Mouse (Mus musculus) retina, postnatal 7 days (tissue): Measurements from ENCODE around the gene Slitrk6.

Experiments
- DNase-seq: peaks from one replicate; pipeline ENCODE4 v3.0.0-alpha.2; 2012; ENCODE audit warnings: low read depth, low spot score

The Slitrk6 gene

DNA sequence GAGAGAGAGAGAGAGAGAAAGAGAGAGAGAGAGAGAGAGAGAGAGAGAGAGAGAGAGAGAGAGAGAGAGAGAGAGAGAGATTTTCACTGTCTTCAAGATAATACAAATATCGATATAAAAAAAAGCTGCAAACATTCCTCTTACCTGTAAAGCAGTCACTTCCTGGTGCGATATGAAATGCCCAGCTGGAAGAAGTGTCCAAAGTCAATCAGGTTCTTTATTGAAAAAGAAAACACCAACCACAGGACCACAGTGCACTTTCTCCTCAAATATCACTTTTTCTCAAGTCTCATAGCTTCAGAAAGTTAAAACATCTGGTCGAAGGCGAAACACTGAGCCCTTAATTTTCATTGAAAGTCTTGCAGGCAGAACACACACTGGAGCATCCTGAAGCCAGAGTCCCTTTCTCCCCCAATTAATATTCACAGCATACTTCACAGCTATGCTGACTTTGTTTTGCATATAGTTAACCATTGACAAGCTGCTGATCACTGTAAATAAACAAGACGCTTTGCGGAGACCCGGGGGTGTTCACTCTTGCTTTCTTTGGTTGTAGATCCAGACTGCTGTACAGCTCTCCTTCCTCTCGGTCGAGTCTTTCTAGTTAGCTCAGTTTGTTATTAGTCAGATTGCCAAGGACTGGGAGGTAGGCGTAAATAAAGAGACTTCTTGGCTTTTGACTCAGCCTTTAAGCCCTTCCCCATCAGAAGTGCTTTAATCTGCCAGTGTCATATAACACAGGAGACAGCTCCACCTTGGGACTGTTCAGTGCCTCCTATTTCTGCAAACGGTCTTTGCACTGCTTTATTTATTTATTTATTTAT is at the start of gene Slitrk6:
TSS of gene Slitrk6 (minus strand) at position 666 of the 824 bp plus-strand sequence.
- no peak for DNase-seq

DNA sequence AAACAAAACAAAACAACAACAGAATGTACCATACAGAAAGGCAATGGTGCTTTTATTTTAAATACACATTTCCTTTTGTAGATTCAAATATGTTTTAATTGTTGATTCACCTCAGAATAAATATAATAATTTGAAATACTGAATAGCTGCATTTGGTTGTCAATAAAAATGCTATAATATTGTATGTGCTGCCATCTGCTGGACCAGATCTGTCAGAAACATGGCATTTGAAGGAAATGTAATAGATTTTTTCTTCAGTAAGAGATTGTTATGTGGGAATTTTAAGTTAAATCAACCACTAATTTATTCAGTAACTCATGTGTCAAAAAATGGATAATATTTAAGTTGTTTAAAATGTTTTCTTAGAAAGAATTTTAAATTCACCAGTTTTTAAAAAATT is 22.6 kb upstream of the Slitrk6 start:
- no peak for DNase-seq

DNA sequence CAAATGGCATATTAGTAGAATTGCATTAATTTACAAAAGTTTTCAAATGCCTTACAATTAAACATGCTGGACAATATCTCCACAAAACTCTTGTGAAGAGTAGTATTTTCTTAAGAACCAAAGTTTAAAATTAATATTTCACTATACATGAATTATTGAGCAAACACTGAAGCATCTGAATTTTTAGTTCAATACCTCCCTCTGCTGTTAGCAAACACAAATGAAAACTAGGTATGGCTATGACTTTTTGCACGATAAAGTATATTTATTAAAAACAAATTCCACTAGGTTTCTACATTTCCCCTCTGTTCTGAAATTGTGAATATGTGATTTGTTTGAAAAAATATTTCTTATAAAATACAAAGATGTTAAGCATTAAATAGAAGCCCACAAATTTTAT is 15.7 kb upstream of the Slitrk6 start:
- DNase-seq, result no peak

DNA sequence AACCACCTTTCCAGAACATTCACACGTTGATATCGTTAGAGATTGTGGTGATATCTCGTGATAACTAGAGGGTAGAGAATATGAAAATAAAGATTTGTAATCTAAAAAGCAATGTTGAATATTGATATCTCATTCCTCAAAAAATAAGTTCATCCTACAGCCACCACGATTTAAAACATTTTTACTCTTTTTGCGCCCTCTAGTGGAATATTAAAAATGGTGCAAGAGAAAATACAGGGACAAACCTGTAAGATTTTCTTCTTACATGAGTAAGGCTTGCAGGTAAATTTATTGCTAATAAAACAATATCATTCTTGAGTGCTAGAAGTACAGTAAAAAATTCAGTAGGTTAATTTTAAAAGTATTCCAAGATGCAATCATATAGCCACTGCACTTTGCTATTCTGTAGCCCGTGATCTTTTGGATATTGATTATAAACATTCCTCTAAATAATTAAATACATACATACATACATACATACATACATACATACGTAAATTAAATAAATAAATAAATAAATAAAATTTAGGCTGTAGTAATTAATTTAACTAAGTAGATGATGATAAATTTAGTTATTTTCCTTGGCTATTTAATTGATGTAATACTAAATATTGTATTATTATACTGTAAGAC is 7.8 kb upstream of the Slitrk6 start:
- DNase-seq, result peak; percentile 24

DNA sequence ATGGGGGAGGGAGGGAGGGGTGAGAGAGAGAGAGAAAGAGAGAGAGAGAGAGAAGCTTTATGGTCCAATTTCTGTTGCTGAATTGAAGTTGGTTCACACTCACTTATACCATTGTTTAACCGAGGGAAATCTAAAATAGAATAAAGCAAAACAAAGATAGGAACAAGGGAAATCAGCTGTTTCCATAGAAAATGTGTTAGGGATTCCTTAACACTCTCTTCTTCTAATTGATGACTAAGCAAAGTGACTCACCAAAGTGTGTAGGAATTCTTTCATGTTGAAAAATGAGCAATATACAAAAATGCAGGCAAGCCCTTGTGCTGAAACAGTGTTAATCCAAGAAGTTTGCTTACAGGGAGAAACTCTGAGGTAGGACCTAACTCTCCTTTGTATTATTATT is 6.0 kb upstream of the Slitrk6 start:
- no peak for DNase-seq

DNA sequence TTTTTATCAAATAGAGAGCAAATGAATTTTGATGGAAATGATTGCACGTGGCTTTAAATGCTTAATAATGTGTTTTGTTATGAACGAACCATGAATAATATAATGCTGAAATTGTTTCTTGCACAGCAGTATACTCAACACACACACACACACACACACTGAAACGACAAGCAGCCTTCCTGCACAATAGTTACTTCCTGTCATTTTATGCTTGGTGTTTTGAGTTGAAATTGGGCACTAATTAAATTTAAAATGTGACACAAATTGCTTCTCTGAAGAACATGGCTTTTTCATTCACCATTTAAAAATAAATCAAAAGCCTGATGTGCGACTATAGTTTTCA is 330 bp upstream of the Slitrk6 start:
- DNase-seq, result no peak

DNA sequence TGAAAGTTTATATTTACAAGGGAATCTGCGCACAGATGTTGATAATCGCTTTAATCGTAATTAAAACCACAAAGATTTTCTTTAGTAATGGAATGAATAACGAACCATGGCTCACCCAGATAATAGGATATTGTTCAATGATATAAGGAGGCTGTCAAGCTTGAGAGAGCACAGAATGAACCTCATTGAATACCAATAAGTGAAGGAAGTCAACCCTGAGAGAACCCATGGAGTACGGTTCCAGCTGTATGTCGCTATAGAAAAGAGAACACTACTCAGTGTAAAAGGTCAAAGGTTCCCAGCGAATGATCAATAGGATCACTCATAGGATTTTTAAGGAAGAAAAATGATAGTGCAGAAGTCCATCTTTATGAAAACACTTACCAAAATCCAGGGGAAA is 15.1 kb downstream of the Slitrk6 start:
- DNase-seq, result no peak

DNA sequence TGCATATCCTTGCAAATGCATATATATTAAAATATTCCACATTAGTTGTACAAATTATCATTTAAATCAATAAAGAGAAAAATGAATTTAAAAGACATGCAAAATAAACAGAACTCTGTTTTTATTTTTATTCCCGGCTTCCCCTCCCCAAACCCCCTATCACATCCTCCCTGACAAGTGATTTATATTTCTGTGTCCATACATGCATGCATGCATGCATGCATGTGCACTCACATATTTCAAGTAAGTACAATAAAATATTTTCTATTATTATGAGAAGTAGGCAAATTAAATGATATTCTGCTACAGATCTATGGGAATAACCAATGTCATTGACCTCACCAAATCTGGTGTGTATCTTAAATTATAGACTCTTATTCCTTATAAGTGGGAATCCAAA is 15.6 kb downstream of the Slitrk6 start:
- DNase-seq, result no peak

DNA sequence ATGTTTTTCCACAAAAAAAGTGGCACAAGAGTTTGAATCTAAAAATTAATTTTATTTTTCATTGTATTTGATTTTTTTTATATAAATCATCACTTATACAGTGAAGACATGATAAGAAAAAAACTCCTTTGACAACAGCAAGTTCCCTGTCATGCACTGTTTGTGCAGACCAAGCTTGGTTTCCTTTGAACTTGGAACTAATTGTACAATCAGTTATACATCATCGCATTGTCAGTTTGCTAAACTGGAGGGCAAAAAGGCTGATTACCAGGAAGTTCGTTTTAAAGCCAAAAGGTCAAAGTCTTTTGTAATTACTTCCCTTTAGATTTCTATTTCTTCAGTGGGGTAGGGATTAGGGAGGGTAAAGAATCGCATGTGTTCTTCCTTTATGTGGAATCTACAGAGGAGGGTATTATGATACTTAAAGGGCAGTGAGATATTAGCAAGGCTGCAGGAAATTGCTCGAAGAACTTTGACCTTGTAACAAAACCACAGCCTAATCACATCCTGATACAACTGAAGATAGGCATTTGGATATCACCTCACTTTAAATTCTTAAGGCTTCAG is 26.5 kb downstream of the Slitrk6 start:
- no peak for DNase-seq

DNA sequence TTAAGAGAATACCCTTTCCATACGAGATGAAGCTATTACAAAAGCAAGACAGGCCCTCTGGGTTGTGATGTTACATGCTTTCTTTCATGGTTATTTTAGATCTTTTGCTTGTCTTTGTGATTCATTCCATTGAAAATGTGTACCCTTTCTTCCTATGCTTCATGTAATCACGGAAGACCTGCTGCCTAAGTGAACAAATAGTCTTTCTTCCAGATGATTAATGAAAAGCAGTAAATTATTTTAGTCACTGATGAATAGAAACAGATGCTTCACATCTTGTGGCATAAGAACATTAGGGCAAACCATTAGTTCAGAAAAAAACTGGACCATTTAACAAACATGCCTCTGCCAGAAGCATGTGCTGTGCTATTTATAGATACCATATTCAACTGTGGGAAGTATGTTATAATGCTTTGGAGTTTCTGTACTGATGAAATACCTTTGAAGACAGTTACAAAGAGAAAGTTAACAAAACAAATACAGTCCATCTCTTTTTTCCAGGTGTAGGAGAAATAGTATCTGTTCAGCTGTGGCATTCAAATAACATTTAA is 30.8 kb downstream of the Slitrk6 start:
- DNase-seq, result no peak
